Mouse (Mus musculus) splenic B cell, adult 2 months (primary cell): Measurements from ENCODE around the gene Tgfbr1.
A peak's percentile ranks its signal among the peaks of the same experiment; 100 is the strongest.

ENCODE experiments used
- DNase-seq: peaks from one replicate; pipeline ENCODE4 v3.0.0-alpha.2; 2011; ENCODE audit warnings: low read depth, low spot score
- H3K27me3 ChIP-seq: 2 replicates; pipeline ENCODE4 v1.6.1; 2012; ENCODE audit warnings: mild to moderate bottlenecking, low read length, moderate library complexity, mixed read lengths; ENCODE audit not compliant: control insufficient read depth, poor library complexity, insufficient read depth, severe bottlenecking
- H3K36me3 ChIP-seq: 2 replicates; pipeline ENCODE4 v1.6.1; 2012; ENCODE audit warnings: mild to moderate bottlenecking, low read length, moderate library complexity, mixed read lengths; ENCODE audit not compliant: control insufficient read depth, poor library complexity, insufficient read depth, severe bottlenecking

Tgfbr1 gene

DNA sequence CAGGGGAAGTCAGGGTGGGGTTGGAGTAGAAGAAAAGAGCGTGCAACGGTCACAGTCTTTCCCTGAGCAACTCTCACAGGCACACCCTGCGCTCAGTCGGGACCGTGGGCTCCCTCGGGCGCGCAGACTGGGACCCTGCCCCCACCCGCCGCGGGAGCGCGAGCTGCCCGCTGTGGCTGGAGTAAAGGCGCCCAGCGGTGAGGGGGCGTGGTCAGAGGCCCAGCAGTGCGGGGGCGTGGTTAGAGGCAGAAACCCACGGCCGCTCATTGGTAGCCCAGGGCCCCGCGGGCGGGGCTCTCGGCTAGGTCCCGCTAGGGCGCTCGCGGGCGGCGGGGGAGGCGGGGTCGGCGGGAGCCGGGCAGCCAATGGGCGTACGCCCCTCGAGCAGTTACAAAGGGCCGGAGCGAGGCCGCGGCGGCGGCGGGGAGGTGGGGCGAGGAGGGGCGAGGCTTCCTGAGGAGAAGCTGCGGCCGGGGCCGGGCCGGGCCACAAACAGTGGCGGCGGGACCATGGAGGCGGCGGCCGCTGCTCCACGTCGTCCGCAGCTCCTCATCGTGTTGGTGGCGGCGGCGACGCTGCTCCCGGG is at the start of gene Tgfbr1:
Tgfbr1 (plus strand) TSS at position 420 of the 586 bp plus-strand sequence.
- Histone ChIP-seq H3K36me3 (no peaks in the 10 kb centered on the region), H3K27me3 (no peaks in the 10 kb centered on the region)
- peak; percentile 97 for DNase-seq

DNA sequence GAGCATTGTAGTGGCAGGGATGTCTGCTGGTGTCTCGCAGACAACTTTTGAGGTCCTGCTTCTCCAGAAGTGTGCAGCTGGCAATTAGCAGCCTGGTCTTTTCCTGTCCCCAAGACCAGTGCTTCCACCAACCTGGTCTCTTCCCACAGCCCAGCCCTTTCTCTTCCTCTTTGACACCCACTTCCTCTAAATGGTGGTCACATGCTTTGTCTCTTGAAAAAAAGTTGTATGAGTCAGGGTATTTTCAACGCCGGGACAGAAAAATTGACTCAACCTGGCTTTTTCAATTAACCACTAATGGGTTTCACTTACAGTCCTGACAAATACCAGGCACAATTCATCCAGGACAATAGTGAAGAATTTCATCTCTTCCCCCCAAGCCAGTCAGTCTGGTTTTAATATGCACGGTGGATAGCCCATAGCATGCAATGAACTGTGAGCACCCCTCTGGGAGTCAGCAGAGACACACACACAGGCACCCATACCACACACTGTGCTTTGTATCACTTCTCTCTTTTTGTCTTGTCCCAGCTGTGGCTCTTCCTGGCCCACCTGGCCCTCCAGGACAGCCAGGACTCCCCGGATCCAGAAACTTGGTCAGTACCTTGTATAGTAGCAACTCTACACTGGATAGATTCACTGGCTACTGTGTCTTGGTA is 49.6 kb upstream of the Tgfbr1 start:
- H3K27me3 ChIP-seq: no peaks in the 10 kb centered on the region
- no peaks in the 10 kb centered on the region for H3K36me3 ChIP-seq
- DNase-seq: peak; percentile 69

GRCm38 (mm10) chr4:47309886-47310625 is 43.0 kb upstream of the Tgfbr1 start:
- no peaks in the 10 kb centered on the region for H3K27me3 ChIP-seq
- no peaks in the 10 kb centered on the region for H3K36me3 ChIP-seq
- DNase-seq: no peak

GRCm38 (mm10) chr4:47310812-47311211 is 42.2 kb upstream of the Tgfbr1 start:
- no peaks in the 10 kb centered on the region for H3K27me3 ChIP-seq
- DNase-seq: no peak
- no peaks in the 10 kb centered on the region for H3K36me3 ChIP-seq

- DNase-seq: no peak
- Histone ChIP-seq H3K36me3 (no peaks in the 10 kb centered on the region), H3K27me3 (no peaks in the 10 kb centered on the region)
These were observed 41.6 kb upstream of the Tgfbr1 start for GRCm38 (mm10) chr4:47311467-47311866.

DNA sequence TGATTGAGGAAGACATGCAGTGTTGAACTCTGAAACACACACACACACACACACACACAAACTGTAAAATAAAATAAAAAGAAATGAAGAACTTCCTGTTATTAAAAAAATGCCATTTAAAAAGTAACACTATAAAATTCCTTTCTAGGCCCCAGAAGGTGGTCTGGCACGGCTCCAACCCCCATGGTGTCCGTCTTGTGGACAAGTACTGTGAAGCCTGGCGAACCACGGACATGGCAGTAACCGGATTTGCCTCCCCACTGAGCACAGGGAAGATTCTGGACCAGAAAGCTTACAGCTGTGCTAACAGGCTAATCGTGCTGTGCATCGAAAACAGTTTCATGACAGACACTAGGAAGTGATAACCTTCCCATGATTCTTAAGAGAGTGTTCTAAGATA is 41.1 kb upstream of the Tgfbr1 start:
- Histone ChIP-seq H3K27me3 (no peaks in the 10 kb centered on the region), H3K36me3 (no peaks in the 10 kb centered on the region)
- DNase-seq: no peak

GRCm38 (mm10) chr4:47312676-47313075 is 40.3 kb upstream of the Tgfbr1 start:
- H3K36me3 ChIP-seq: no peaks in the 10 kb centered on the region
- no peak for DNase-seq
- no peaks in the 10 kb centered on the region for H3K27me3 ChIP-seq

DNA sequence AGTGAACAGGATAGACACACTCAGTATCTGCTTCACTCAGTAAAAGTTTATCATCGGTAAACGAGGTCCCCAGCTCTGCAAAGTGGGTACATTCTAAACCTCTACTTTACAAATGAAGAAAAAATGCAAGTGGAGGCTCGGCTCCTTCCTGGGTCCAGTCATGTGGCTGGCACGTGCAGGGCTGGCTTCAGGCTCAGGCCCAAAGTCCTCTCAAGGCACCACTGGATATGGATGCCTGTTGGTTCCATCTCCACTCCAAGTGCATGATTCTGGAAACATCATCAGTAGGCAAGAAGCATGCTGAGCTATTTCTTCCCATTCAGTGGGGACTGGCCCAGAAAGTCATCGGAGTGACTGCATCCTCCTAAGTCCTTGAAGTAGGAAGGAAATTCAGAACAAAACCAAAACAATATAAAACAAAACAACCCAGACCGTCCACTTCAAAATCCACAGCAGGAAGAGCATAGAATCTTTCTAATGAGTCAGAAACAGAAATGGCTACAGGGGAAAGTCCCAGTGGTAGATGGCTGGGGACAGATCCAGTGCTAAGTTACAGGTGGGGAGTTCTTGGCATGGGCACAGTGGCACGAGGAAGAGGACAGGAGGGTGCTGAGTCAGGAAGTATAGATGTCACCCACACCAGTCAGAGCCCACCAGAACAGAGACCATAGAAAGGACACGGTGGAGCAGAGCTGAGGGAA is 39.2 kb upstream of the Tgfbr1 start:
- Histone ChIP-seq H3K27me3 (no peaks in the 10 kb centered on the region), H3K36me3 (no peaks in the 10 kb centered on the region)
- no peak for DNase-seq

GRCm38 (mm10) chr4:47315458-47315857 is 37.6 kb upstream of the Tgfbr1 start:
- DNase-seq: peak; percentile 73
- H3K27me3 ChIP-seq: no peaks in the 10 kb centered on the region
- H3K36me3 ChIP-seq: no peaks in the 10 kb centered on the region

- DNase-seq: no peak
- no peaks in the 10 kb centered on the region for H3K27me3 ChIP-seq
- no peaks in the 10 kb centered on the region for H3K36me3 ChIP-seq
These were observed 36.6 kb upstream of the Tgfbr1 start for GRCm38 (mm10) chr4:47316432-47316831.

- Histone ChIP-seq H3K36me3 (no peaks in the 10 kb centered on the region), H3K27me3 (no peaks in the 10 kb centered on the region)
- no peak for DNase-seq
These were observed 33.3 kb upstream of the Tgfbr1 start for GRCm38 (mm10) chr4:47319561-47320321.

DNA sequence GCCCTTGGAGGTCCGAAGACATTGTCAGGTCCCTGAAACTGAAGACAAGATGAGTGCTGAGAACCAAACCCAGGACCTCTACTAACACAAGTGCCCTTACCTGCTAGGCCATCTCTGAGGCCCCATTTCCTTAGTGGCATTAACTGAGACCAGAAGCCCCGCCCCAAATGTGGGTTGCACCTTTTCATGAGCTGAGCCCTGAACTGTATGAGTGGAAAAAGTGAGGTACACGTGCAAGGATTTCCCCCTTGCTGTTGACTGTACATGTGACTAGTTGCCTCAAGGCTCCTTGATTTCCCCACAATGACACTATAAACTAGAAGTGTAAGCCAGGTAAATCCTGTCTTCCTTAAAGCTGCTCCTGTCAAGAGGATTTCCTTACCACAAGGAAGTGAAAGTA is 30.7 kb upstream of the Tgfbr1 start:
- DNase-seq: peak; percentile 77
- Histone ChIP-seq H3K36me3 (no peaks in the 10 kb centered on the region), H3K27me3 (no peaks in the 10 kb centered on the region)

DNA sequence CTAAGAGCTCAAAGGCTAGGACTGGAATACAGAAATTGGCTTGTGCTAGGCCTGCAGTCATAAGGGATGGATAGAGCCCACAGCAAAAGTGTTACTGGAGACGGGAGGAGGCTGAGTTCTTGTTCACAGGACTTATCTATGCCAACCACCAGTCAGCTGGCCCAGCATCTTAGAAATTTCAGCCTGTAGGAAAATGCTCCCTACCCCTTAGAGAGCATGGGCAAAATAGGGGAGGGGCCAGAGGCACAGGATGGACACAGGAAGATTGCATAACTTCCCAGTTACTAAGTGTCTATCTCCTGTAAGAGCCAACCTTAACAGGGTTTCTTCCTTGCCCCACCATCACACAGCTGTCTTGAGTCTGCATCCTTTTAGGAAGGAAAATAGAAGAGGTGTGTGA is 28.8 kb upstream of the Tgfbr1 start:
- no peak for DNase-seq
- H3K27me3 ChIP-seq: no peaks in the 10 kb centered on the region
- H3K36me3 ChIP-seq: no peaks in the 10 kb centered on the region

GRCm38 (mm10) chr4:47327782-47328181 is 25.2 kb upstream of the Tgfbr1 start:
- no peak for DNase-seq
- Histone ChIP-seq H3K27me3 (no peaks in the 10 kb centered on the region), H3K36me3 (no peaks in the 10 kb centered on the region)
